Mouse (Mus musculus) embryonic facial prominence, embryonic 14.5 days (tissue): ENCODE results near the gene Atp1b1. TPM values are rescaled to one million over a fixed set of nuclear protein-coding genes. Genes with fewer than 3 reads are reported as not detected.

ENCODE experiments used
- polyA plus RNA-seq: library from polyadenylated mRNA; unstranded; fragments of >200 nt; fragmentation: Nextera tagmentation; extraction: Ambion mirVana; gene quantifications from 2 replicates; pipeline ENCODE4 v1.2.1, GENCODE M21; 2014

Gene Atp1b1
- polyA plus RNA-seq, 1 experiment from 2014 or later = 44.0 TPM

Other genes starting within 250 kb of the Atp1b1 start
- 8.2 and 11.0 TPM in 2 replicates for gene Slc19a2, start 209.3 kb downstream of the Atp1b1 start, polyA plus RNA-seq
- gene Ccdc181, start 182.8 kb downstream of the Atp1b1 start, polyA plus RNA-seq = 7.4 and 9.8 TPM in 2 replicates
- gene Nme7, start 154.2 kb downstream of the Atp1b1 start, polyA plus RNA-seq = 27.3 and 30.9 TPM in 2 replicates
- 28.6 and 29.6 TPM in 2 replicates for gene Blzf1, start 150.9 kb downstream of the Atp1b1 start, polyA plus RNA-seq